Mouse (Mus musculus) hindbrain, embryonic 15.5 days (tissue): ENCODE data around the gene Apobec1. TPM values are rescaled to one million over a fixed set of nuclear protein-coding genes. Genes with fewer than 3 reads are reported as not detected.
"Not testable (repeated sequence)": the region's sequence is repeated elsewhere in the genome, so short reads cannot be mapped to it uniquely, and the experiment has no call there.

Source experiments
- ATAC-seq: fragments of 200-750 bp; cut with Nextera tagmentation; 2 replicates; pipeline ENCODE4 v1.8.0; 2017; ENCODE audit warnings: low read depth, moderate number of reproducible peaks, moderate TSS enrichment; ENCODE audit not compliant: low FRiP score
- H3K27ac ChIP-seq: fragments of 300-500 bp; sonication (generic); replicated peaks from 2 replicates; pipeline ENCODE4 v1.5.1; 2015; ENCODE audit warnings: mild to moderate bottlenecking, inconsistent platforms
- H3K27me3 ChIP-seq: fragments of 300-500 bp; sonication (generic); 2 replicates; pipeline ENCODE4 v1.6.1; 2015; ENCODE audit warnings: control low read depth, inconsistent platforms
- H3K36me3 ChIP-seq: fragments of 300-500 bp; sonication (generic); 2 replicates; pipeline ENCODE4 v1.6.1; 2015; ENCODE audit warnings: control low read depth, inconsistent platforms
- H3K4me1 ChIP-seq: fragments of 300-500 bp; sonication (generic); replicated peaks from 2 replicates; pipeline ENCODE4 v1.6.1; 2015; ENCODE audit warnings: control low read depth, inconsistent platforms
- H3K4me2 ChIP-seq: fragments of 300-500 bp; sonication (generic); 2 replicates; pipeline ENCODE4 v1.6.1; 2015; ENCODE audit warnings: moderate library complexity, mild to moderate bottlenecking, inconsistent platforms
- H3K4me3 ChIP-seq: fragments of 300-500 bp; sonication (generic); 2 replicates; pipeline ENCODE4 v1.5.1; 2015; ENCODE audit warnings: mild to moderate bottlenecking, inconsistent platforms
- H3K9ac ChIP-seq: fragments of 300-500 bp; sonication (generic); 2 replicates; pipeline ENCODE4 v1.6.1; 2015; ENCODE audit warnings: inconsistent platforms
- H3K9me3 ChIP-seq: fragments of 300-500 bp; sonication (generic); 2 replicates; pipeline ENCODE4 v1.6.1; 2016; ENCODE audit warnings: control low read depth, inconsistent platforms
- whole genome bisulfite sequencing: fragments of 180-500 bp; shearing (Covaris S2); methylation state at CpG from one replicate; pipeline ENCODE4 v1.1.7; 2015; 5-methylcytosine and 5-hydroxymethylcytosine counted together
- polyA plus RNA-seq: library from polyadenylated mRNA; unstranded; fragments of >200 nt; fragmentation: Nextera tagmentation; extraction: Ambion mirVana; gene quantifications from 2 replicates; pipeline ENCODE4 v1.2.1, GENCODE M21; 2015

The Apobec1 gene
- polyA plus RNA-seq, 1 experiment from 2014 or later, result 1.4 TPM

- H3K4me1 ChIP-seq, result 0 out of 2 replicates have a peak, but pooled peaks cover 4% of the 10 kb centered on the region
- no peak overlapping the region for H3K27ac ChIP-seq
- H3K27me3 ChIP-seq, result 0 out of 2 replicates have a peak, but pooled peaks cover 2% of the 10 kb centered on the region
- H3K36me3 ChIP-seq, result no peaks in the 10 kb centered on the region
- H3K4me3 ChIP-seq, result no peak overlapping the region
- ATAC-seq, result no peak
- no peaks in the 10 kb centered on the region for H3K9me3 ChIP-seq
- no peak overlapping the region for H3K9ac ChIP-seq
- WGBS, result 80% methylated on average over 6 of the region's 6 CpGs
- H3K4me2 ChIP-seq, result no peak overlapping the region
Observed at GRCm38 (mm10) chr6:122554102-122554501, 48.1 kb downstream of the Apobec1 start.

GRCm38 (mm10) chr6:122553606-122554005 lies 48.6 kb downstream of the Apobec1 start, which contains the start of gene Aicda:
Aicda (plus strand) TSS chr6:122553801.
- Histone ChIP-seq H3K27ac (no peak within 1 kb of the TSS), H3K9me3 (no peaks in the 10 kb centered on the region), H3K27me3 (0 out of 2 replicates have a peak, but pooled peaks cover 2% of the 10 kb centered on the region), H3K9ac (no peak within 1 kb of the TSS), H3K4me1 (0 out of 2 replicates have a peak, but pooled peaks cover 4% of the 10 kb centered on the region), H3K4me3 (no peak within 1 kb of the TSS), H3K4me2 (no peak within 1 kb of the TSS), H3K36me3 (no peaks in the 10 kb centered on the region)
- no peak for ATAC-seq
- 69% methylated on average over 9 of the region's 9 CpGs for WGBS

GRCm38 (mm10) chr6:122545948-122546347 lies 56.3 kb downstream of the Apobec1 start:
- Histone ChIP-seq H3K4me1 (no peaks in the 10 kb centered on the region), H3K4me3 (no peak overlapping the region), H3K27ac (no peak overlapping the region), H3K36me3 (no peaks in the 10 kb centered on the region), H3K9ac (no peak overlapping the region), H3K27me3 (no peaks in the 10 kb centered on the region), H3K9me3 (no peaks in the 10 kb centered on the region), H3K4me2 (no peak overlapping the region)
- ATAC-seq, result no peak
- WGBS, result 83% methylated on average over 10 of the region's 10 CpGs

- H3K27ac ChIP-seq, result no peak overlapping the region
- H3K4me3 ChIP-seq, result no peak overlapping the region
- no peaks in the 10 kb centered on the region for H3K27me3 ChIP-seq
- no peak overlapping the region for H3K9ac ChIP-seq
- no peaks in the 10 kb centered on the region for H3K4me1 ChIP-seq
- H3K36me3 ChIP-seq, result no peaks in the 10 kb centered on the region
- 86% methylated on average over 9 of the region's 9 CpGs for WGBS
- ATAC-seq, result no peak
- no peak overlapping the region for H3K4me2 ChIP-seq
- H3K9me3 ChIP-seq, result no peaks in the 10 kb centered on the region
Observed at GRCm38 (mm10) chr6:122545289-122545882, 56.9 kb downstream of the Apobec1 start.

GRCm38 (mm10) chr6:122544672-122545071 lies 57.6 kb downstream of the Apobec1 start:
- Histone ChIP-seq H3K4me3 (no peak overlapping the region), H3K4me1 (no peaks in the 10 kb centered on the region), H3K27me3 (no peaks in the 10 kb centered on the region), H3K9me3 (no peaks in the 10 kb centered on the region), H3K27ac (no peak overlapping the region), H3K36me3 (no peaks in the 10 kb centered on the region), H3K9ac (no peak overlapping the region), H3K4me2 (no peak overlapping the region)
- WGBS, result 85% methylated on average over 1 of the region's 1 CpGs
- ATAC-seq, result no peak

- ATAC-seq, result no peak
- Histone ChIP-seq H3K4me3 (no peak overlapping the region), H3K27me3 (no peaks in the 10 kb centered on the region), H3K9ac (no peak overlapping the region), H3K9me3 (no peaks in the 10 kb centered on the region), H3K27ac (no peak overlapping the region), H3K36me3 (no peaks in the 10 kb centered on the region), H3K4me1 (no peaks in the 10 kb centered on the region), H3K4me2 (no peak overlapping the region)
- 85% methylated on average over 5 of the region's 5 CpGs for WGBS
Observed at GRCm38 (mm10) chr6:122543574-122543973, 58.7 kb downstream of the Apobec1 start.

- H3K9me3 ChIP-seq, ATAC-seq, H3K4me3 ChIP-seq, H3K36me3 ChIP-seq, H3K27me3 ChIP-seq, H3K9ac ChIP-seq, H3K4me2 ChIP-seq, H3K4me1 ChIP-seq, H3K27ac ChIP-seq: not testable (repeated sequence)
- WGBS, result 80% methylated on average over 5 of the region's 5 CpGs
Observed at GRCm38 (mm10) chr6:122542459-122542858, 59.8 kb downstream of the Apobec1 start.

- Histone ChIP-seq H3K27me3 (no peaks in the 10 kb centered on the region), H3K4me3 (no peak overlapping the region), H3K36me3 (no peaks in the 10 kb centered on the region), H3K9ac (no peak overlapping the region), H3K4me1 (no peaks in the 10 kb centered on the region), H3K27ac (no peak overlapping the region), H3K4me2 (no peak overlapping the region), H3K9me3 (no peaks in the 10 kb centered on the region)
- 71% methylated on average over 9 of the region's 9 CpGs for WGBS
- ATAC-seq, result no peak
Observed at GRCm38 (mm10) chr6:122539564-122539963, 62.7 kb downstream of the Apobec1 start.

- Histone ChIP-seq H3K9ac (no peak overlapping the region), H3K27me3 (no peaks in the 10 kb centered on the region), H3K4me3 (no peak overlapping the region), H3K36me3 (no peaks in the 10 kb centered on the region), H3K4me1 (0 out of 2 replicates have a peak, but pooled peaks cover 4% of the 10 kb centered on the region), H3K4me2 (no peak overlapping the region), H3K27ac (no peak overlapping the region), H3K9me3 (no peaks in the 10 kb centered on the region)
- 24% methylated on average over 3 of the region's 3 CpGs for WGBS
- ATAC-seq, result no peak
Observed at GRCm38 (mm10) chr6:122534032-122534431, 68.2 kb downstream of the Apobec1 start.

- WGBS, result 8% methylated on average over 4 of the region's 4 CpGs
- no peak overlapping the region for H3K27ac ChIP-seq
- no peaks in the 10 kb centered on the region for H3K36me3 ChIP-seq
- 0 out of 2 replicates have a peak, but pooled peaks cover 4% of the 10 kb centered on the region for H3K4me1 ChIP-seq
- 0 out of 2 replicates have a peak, but pooled peaks have one; percentile 42 for ATAC-seq
- no peaks in the 10 kb centered on the region for H3K9me3 ChIP-seq
- H3K4me2 ChIP-seq, result peak overlapping the region; percentile 36
- no peaks in the 10 kb centered on the region for H3K27me3 ChIP-seq
- no peak overlapping the region for H3K9ac ChIP-seq
- H3K4me3 ChIP-seq, result no peak overlapping the region
Observed at GRCm38 (mm10) chr6:122532883-122533302, 69.4 kb downstream of the Apobec1 start.

GRCm38 (mm10) chr6:122531466-122532174 lies 70.6 kb downstream of the Apobec1 start:
- H3K4me2 ChIP-seq, result no peak overlapping the region
- H3K27me3 ChIP-seq, result no peaks in the 10 kb centered on the region
- no peak overlapping the region for H3K4me3 ChIP-seq
- H3K9ac ChIP-seq, result no peak overlapping the region
- 0 out of 2 replicates have a peak, but pooled peaks cover 4% of the 10 kb centered on the region for H3K4me1 ChIP-seq
- no peak for ATAC-seq
- no peaks in the 10 kb centered on the region for H3K9me3 ChIP-seq
- no peak overlapping the region for H3K27ac ChIP-seq
- 66% methylated on average over 8 of the region's 8 CpGs for WGBS
- H3K36me3 ChIP-seq, result no peaks in the 10 kb centered on the region

GRCm38 (mm10) chr6:122528136-122528535 lies 74.1 kb downstream of the Apobec1 start:
- H3K4me2 ChIP-seq, result no peak overlapping the region
- H3K4me3 ChIP-seq, result no peak overlapping the region
- H3K9ac ChIP-seq, result no peak overlapping the region
- H3K4me1 ChIP-seq, result 0 out of 2 replicates have a peak, but pooled peaks cover 2% of the 10 kb centered on the region
- H3K9me3 ChIP-seq, result no peaks in the 10 kb centered on the region
- ATAC-seq, result no peak
- no peak overlapping the region for H3K27ac ChIP-seq
- no peaks in the 10 kb centered on the region for H3K36me3 ChIP-seq
- 79% methylated on average over 11 of the region's 11 CpGs for WGBS
- no peaks in the 10 kb centered on the region for H3K27me3 ChIP-seq
